Mouse (Mus musculus) megakaryocyte, embryonic 14.5 days (primary cell): ENCODE data around the gene Mrps18b.

Experiments used
- FLI1 ChIP-seq: IDR thresholded peaks from 2 replicates; pipeline ENCODE4 v1.6.1; 2012; ENCODE audit warnings: low read length, inconsistent platforms, mixed read lengths
- GATA1 ChIP-seq: IDR thresholded peaks from 3 replicates; pipeline ENCODE4 v1.6.1; 2012; ENCODE audit warnings: mixed read lengths, low read length, inconsistent platforms, borderline replicate concordance

DNA sequence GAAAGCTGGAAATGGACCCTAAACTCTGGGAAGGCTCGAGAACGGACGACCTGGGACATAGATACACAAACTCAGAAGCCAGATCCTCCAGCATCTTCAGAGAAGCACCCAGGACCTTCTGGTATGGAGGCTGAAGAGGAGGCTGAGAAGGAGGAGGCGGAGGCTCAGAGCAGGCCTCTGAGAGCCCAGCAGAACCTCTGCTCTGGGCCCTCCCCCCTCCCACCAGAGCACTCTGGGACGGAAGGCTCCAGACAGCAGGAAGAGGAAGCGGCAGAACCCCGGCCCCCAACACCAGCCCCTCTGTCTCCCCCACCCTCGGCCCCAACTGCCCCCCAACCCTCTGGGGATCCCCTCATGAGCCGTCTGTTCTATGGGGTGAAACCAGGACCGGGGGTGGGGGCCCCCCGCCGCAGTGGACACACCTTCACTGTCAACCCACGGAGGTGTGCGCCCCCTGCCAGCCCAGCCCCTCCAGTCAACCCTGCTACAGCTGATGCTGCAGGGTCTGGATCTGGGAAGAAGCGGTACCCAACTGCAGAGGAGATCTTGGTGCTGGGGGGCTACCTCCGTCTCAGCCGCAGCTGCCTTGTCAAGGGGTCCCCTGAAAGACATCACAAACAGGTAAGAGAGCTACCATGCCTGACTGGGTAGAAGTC lies 47.9 kb downstream of the Mrps18b start:
- no peak for TF ChIP-seq GATA1
- TF ChIP-seq FLI1: no peak
